Mouse (Mus musculus) spleen, postnatal 36 days (tissue): ENCODE data around the gene Smarcc1.

Experiments
- DNase-seq, 2 experiments: peaks; one replicate each; pipeline ENCODE4 v3.0.0; 2022; ENCODE audit warnings: low spot score in 2 of 2, mixed read lengths in 1 of 2

The Smarcc1 gene

GRCm38 (mm10) chr9:110284075-110284697 lies 166.7 kb downstream of the Smarcc1 start:
- no peak for DNase-seq

DNA sequence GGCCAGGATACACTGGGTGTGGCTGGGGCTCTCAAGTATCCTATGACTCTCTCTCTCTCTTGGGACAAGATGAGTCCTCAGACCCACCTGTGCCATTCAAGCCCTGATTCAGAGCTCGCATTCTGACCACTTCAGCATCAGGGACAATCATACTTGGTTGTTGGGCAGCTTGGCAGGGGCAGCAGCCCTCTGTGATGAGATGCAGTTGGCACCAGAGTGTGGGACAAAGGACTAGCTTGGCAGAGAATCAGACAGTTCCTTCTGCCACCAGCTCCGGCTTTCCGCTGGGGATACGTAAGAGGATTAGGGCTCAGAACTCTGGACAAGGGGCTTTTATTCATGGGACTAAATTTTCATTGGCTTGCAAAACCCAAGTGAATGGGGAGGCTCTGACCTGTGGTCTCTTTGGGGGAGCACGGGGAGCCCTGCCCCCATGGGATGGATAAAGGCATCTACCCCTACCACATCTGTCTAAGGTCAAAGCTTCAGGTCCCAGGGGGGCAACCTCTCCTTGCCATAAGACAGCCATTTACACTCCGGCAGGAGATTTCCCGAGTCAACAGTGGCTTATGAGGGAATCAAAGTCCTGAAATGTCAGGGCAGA lies 169.9 kb downstream of the Smarcc1 start:
- DNase-seq, result no peak
